In the genomic region with DNA sequence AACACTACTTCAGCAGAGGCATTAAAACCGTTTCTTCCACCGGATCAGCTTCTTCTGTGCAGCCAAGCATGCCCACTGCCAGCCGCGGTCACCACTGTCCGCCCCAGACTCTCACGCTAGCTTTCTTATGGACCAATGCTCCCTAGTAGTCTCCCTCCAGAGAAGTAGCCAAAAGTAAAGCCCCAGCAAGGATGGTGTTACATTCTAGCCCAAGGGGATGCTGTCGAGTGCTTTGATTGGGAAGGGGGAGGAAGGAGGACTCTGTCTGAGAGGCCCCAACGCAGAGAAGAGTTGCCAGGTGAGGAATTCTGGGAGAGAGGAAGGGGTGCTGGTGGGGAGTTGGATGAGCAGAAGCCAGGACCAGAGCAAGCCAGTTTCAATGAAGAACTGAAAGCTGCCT, we compare ENCODE assay signal across 9 mouse cellular contexts. TPM values are rescaled to one million over a fixed set of nuclear protein-coding genes. Genes with fewer than 3 reads are reported as not detected.
DNase-seq lines count a peak whose midpoint lies in the region; ATAC-seq and TF ChIP-seq lines count a peak whose summit lies in the region.
"Had no signal": no experiment of that assay in that cellular context is flagged by ENCODE, and none has a peak within 500 bp of the region (broad histone marks: within the 10 kb centered on the region; RNA-seq: fewer than 3 reads in every experiment).

No protein-coding gene starts in this region.

- H3K4me3 ChIP-seq in lung, embryonic 14.5 days (ENCODE audit: low read depth, low read length): no peak overlapping the region
- H3K4me3 ChIP-seq in embryonic facial prominence, embryonic 13.5 days: peak overlapping the region; percentile 32
- no peak overlapping the region for H3K4me3 ChIP-seq in intestine, embryonic 16.5 days (ENCODE audit: low read length)
- H3K4me3 ChIP-seq in neural tube, embryonic 14.5 days (ENCODE audit: low read depth, low read length): no peak overlapping the region

- no peaks in the 10 kb centered on the region for H3K36me3 ChIP-seq in lung, embryonic 14.5 days (ENCODE audit: insufficient read depth)
- no peaks in the 10 kb centered on the region for H3K36me3 ChIP-seq in embryonic facial prominence, embryonic 13.5 days
- H3K36me3 ChIP-seq in intestine, embryonic 16.5 days (ENCODE audit: control insufficient read depth, insufficient read depth, low read length): no peaks in the 10 kb centered on the region
- H3K36me3 ChIP-seq in neural tube, embryonic 14.5 days (ENCODE audit: control insufficient read depth, insufficient read depth, low read length): no peaks in the 10 kb centered on the region

- ATAC-seq in lung, embryonic 14.5 days (ENCODE audit: insufficient read depth): no peak
- no peak for ATAC-seq in embryonic facial prominence, embryonic 13.5 days (ENCODE audit: insufficient number of reproducible peaks, insufficient read depth, low FRiP score, low TSS enrichment, low read depth)
- 0 out of 2 replicates have a peak, but pooled peaks have one; percentile 23 for ATAC-seq in intestine, embryonic 16.5 days
- ATAC-seq in neural tube, embryonic 14.5 days (ENCODE audit: low read depth): peak; percentile 50; the same call in 1 of the 2 replicates

- WGBS in lung, embryonic 14.5 days: 4% methylated on average over 8 of the region's 8 CpGs
- 2% methylated on average over 8 of the region's 8 CpGs for WGBS in embryonic facial prominence, embryonic 13.5 days
- 4% methylated on average over 8 of the region's 8 CpGs for WGBS in intestine, embryonic 16.5 days
- 3% methylated on average over 8 of the region's 8 CpGs for WGBS in neural tube, embryonic 14.5 days

- no peak for TF ChIP-seq CTCF in lung, embryonic 14.5 days (IDR thresholded peaks at IDR 0.05; ENCODE audit: low read depth)

- no peak overlapping the region for H3K9ac ChIP-seq in lung, embryonic 14.5 days
- H3K9ac ChIP-seq in embryonic facial prominence, embryonic 13.5 days: 0 out of 2 replicates have a peak overlapping the region, but pooled peaks have one; percentile 32
- no peak overlapping the region for H3K9ac ChIP-seq in intestine, embryonic 16.5 days (ENCODE audit: low read depth, low read length)
- H3K9ac ChIP-seq in neural tube, embryonic 14.5 days (replicated peaks; ENCODE audit: low read depth, low read length): no peak overlapping the region

- peak overlapping the region; percentile 40; the same call in 1 of the 2 replicates for H3K4me2 ChIP-seq in lung, embryonic 14.5 days
- H3K4me2 ChIP-seq in embryonic facial prominence, embryonic 13.5 days: peak overlapping the region; percentile 57
- H3K4me2 ChIP-seq in intestine, embryonic 16.5 days (ENCODE audit: low read depth, low read length): peak overlapping the region; percentile 30; the same call in 1 of the 2 replicates
- peak overlapping the region; percentile 31; the same call in 1 of the 2 replicates for H3K4me2 ChIP-seq in neural tube, embryonic 14.5 days (ENCODE audit: low read depth, low read length)

- H3K27me3 ChIP-seq in lung, embryonic 14.5 days (ENCODE audit: insufficient read depth, low read length): no peaks in the 10 kb centered on the region; the same call in 1 of the 2 replicates
- peaks cover 46% of the 10 kb centered on the region for H3K27me3 ChIP-seq in embryonic facial prominence, embryonic 13.5 days
- 0 out of 2 replicates have a peak, but pooled peaks cover 2% of the 10 kb centered on the region for H3K27me3 ChIP-seq in intestine, embryonic 16.5 days (replicated peaks; ENCODE audit: control insufficient read depth, insufficient read depth, low read length)
- no peaks in the 10 kb centered on the region for H3K27me3 ChIP-seq in neural tube, embryonic 14.5 days (ENCODE audit: control insufficient read depth, insufficient read depth, low read length)

- no peak for DNase-seq in lung, embryonic 14.5 days
- DNase-seq in lung, postnatal 4 days: no peak
- no peak for DNase-seq in frontal cortex, postnatal 25 days (ENCODE audit: low spot score in 2 of 2)
- DNase-seq in adrenal gland, postnatal 10 days: no peak
- no peak for DNase-seq in ovary, postnatal 10 days (ENCODE audit: low spot score)
- DNase-seq: layer of hippocampus, adult 9-11 months had no signal

- no peaks in the 10 kb centered on the region for H3K9me3 ChIP-seq in lung, embryonic 14.5 days (ENCODE audit: low read depth, low read length)
- no peaks in the 10 kb centered on the region for H3K9me3 ChIP-seq in embryonic facial prominence, embryonic 13.5 days
- no peaks in the 10 kb centered on the region for H3K9me3 ChIP-seq in intestine, embryonic 16.5 days (ENCODE audit: control insufficient read depth, low read length)
- H3K9me3 ChIP-seq in neural tube, embryonic 14.5 days (ENCODE audit: control insufficient read depth, low read length): no peaks in the 10 kb centered on the region

- no peak overlapping the region for H3K27ac ChIP-seq in lung, embryonic 14.5 days (ENCODE audit: low read depth)
- H3K27ac ChIP-seq in embryonic facial prominence, embryonic 13.5 days: no peak overlapping the region
- no peak overlapping the region for H3K27ac ChIP-seq in intestine, embryonic 16.5 days (ENCODE audit: low read length)
- no peak overlapping the region for H3K27ac ChIP-seq in neural tube, embryonic 14.5 days (ENCODE audit: low read depth, low read length)

- H3K4me1 ChIP-seq in lung, embryonic 14.5 days (ENCODE audit: insufficient read depth): no peaks in the 10 kb centered on the region
- H3K4me1 ChIP-seq in embryonic facial prominence, embryonic 13.5 days: peaks cover 9% of the 10 kb centered on the region
- peaks cover 8% of the 10 kb centered on the region for H3K4me1 ChIP-seq in intestine, embryonic 16.5 days (ENCODE audit: control insufficient read depth, insufficient read depth, low read length)
- H3K4me1 ChIP-seq in neural tube, embryonic 14.5 days (ENCODE audit: control insufficient read depth, insufficient read depth, low read length): no peaks in the 10 kb centered on the region

RNA-seq across cellular contexts. Expression of a gene that starts 11.1 kb away (rescaled TPM):
- polyA plus RNA-seq in lung, embryonic 14.5 days (2014; fragmentation: Nextera tagmentation; extraction: Ambion mirVana): not detected in 2 replicates
- 1.4 and 1.7 TPM in 2 replicates for polyA plus RNA-seq in embryonic facial prominence, embryonic 13.5 days (2015; fragmentation: Nextera tagmentation; extraction: Ambion mirVana)
- not detected in 2 replicates for polyA plus RNA-seq in intestine, embryonic 16.5 days (2015; fragmentation: Nextera tagmentation; extraction: Ambion mirVana)
- not detected in 2 replicates for polyA plus RNA-seq in neural tube, embryonic 14.5 days (2014; fragmentation: Nextera tagmentation; extraction: Ambion mirVana)
- not detected for total RNA-seq in adrenal gland, postnatal 10 days (2021)

RNA-seq across cellular contexts. Expression of a gene that starts 48.7 kb away (rescaled TPM):
- not detected in 2 replicates for polyA plus RNA-seq in lung, embryonic 14.5 days (2014; fragmentation: Nextera tagmentation; extraction: Ambion mirVana)
- not detected in 2 replicates for polyA plus RNA-seq in embryonic facial prominence, embryonic 13.5 days (2015; fragmentation: Nextera tagmentation; extraction: Ambion mirVana)
- polyA plus RNA-seq in intestine, embryonic 16.5 days (2015; fragmentation: Nextera tagmentation; extraction: Ambion mirVana): not detected in 2 replicates
- polyA plus RNA-seq in neural tube, embryonic 14.5 days (2014; fragmentation: Nextera tagmentation; extraction: Ambion mirVana): not detected in 2 replicates
- total RNA-seq in adrenal gland, postnatal 10 days (2021): not detected

Comparison
In these comparisons a context has a peak if more than half of its experiments do, and no peak if none do; other contexts are left out.
1. ATAC-seq: peak in intestine, embryonic 16.5 days (single experiment) and neural tube, embryonic 14.5 days (single experiment); none in lung, embryonic 14.5 days (single experiment) and embryonic facial prominence, embryonic 13.5 days (single experiment).
2. Peak in every context shown above with its lines, with median percentiles within 50 percentile points of each other: H3K4me2 ChIP-seq.